Mouse (Mus musculus) CH12.LX (cell line): ENCODE data around the gene Pdcd11. TPM values are rescaled to one million over a fixed set of nuclear protein-coding genes. Genes with fewer than 3 reads are reported as not detected.

Experiments
- DNase-seq: peaks from one replicate; pipeline ENCODE4 v3.0.0-alpha.2; 2013; ENCODE audit errors: extremely low read depth
- H3K27ac ChIP-seq: 2 replicates; pipeline ENCODE4 v1.5.1; 2012; ENCODE audit warnings: low read depth, mild to moderate bottlenecking, control low read depth, moderate library complexity; ENCODE audit not compliant: insufficient read depth
- H3K27me3 ChIP-seq: replicated peaks from 2 replicates; pipeline ENCODE3; 2012; ENCODE audit warnings: inconsistent platforms
- H3K36me3 ChIP-seq, 2 experiments: replicated peaks in 1 of 2; 2 replicates each; pipeline versions ENCODE3 to v1.6.1; 2012; ENCODE audit warnings: inconsistent platforms in 1 of 2, low read length in 1 of 2, mild to moderate bottlenecking in 1 of 2, mixed read lengths in 1 of 2, moderate library complexity in 1 of 2; ENCODE audit not compliant: control insufficient read depth in 1 of 2, insufficient read depth in 1 of 2
- H3K4me1 ChIP-seq, 2 experiments: 2 replicates each; pipeline ENCODE4 v1.6.1; 2012; ENCODE audit warnings: inconsistent platforms in 1 of 2, moderate library complexity in 1 of 2; ENCODE audit not compliant: insufficient read depth in 2 of 2, control insufficient read depth in 1 of 2
- H3K4me2 ChIP-seq: 2 replicates; pipeline ENCODE4 v1.6.1; 2012; ENCODE audit warnings: low read depth, mild to moderate bottlenecking, control low read depth; ENCODE audit not compliant: poor library complexity, insufficient read depth, severe bottlenecking
- H3K4me3 ChIP-seq, 3 experiments: fragments of 150-350 bp in 1 of 3; sonication (generic) in 1 of 3; replicated peaks in 1 of 3; 2 replicates each; pipeline versions ENCODE3 to v1.5.1; 2011 to 2012; ENCODE audit warnings: low read depth in 2 of 3, low read length in 2 of 3, mild to moderate bottlenecking in 2 of 3, moderate library complexity in 2 of 3, control low read depth in 1 of 3, improper control_type of control experiment in 1 of 3, inconsistent platforms in 1 of 3, mixed read lengths in 1 of 3; ENCODE audit not compliant: poor library complexity in 1 of 3
- H3K79me2 ChIP-seq: replicated peaks from 2 replicates; pipeline ENCODE4 v1.6.1; 2012; ENCODE audit warnings: mild to moderate bottlenecking, moderate library complexity; ENCODE audit not compliant: control insufficient read depth, poor library complexity, insufficient read depth, severe bottlenecking; ENCODE audit errors: extremely low read depth
- H3K9ac ChIP-seq: 2 replicates; pipeline ENCODE4 v1.6.1; 2012; ENCODE audit warnings: low read depth, mild to moderate bottlenecking, control low read depth, moderate library complexity; ENCODE audit not compliant: insufficient read depth
- H3K9me3 ChIP-seq: replicated peaks from 2 replicates; pipeline ENCODE3; 2012; ENCODE audit warnings: low read length, inconsistent platforms, mixed read lengths
- BHLHE40 ChIP-seq: IDR thresholded peaks from 2 replicates; pipeline ENCODE4 v1.6.1; 2011; ENCODE audit warnings: mild to moderate bottlenecking, low read depth, low read length, improper control_type of control experiment
- CHD1 ChIP-seq: IDR thresholded peaks from 2 replicates; pipeline ENCODE4 v1.6.1; 2012; ENCODE audit warnings: low read depth, low read length, improper control_type of control experiment, inconsistent platforms
- CHD2 ChIP-seq: IDR thresholded peaks from 2 replicates; pipeline ENCODE4 v1.6.1; 2011; ENCODE audit warnings: low read length, improper control_type of control experiment
- CTCF ChIP-seq, 2 experiments: IDR thresholded peaks in 1 of 2; conservative IDR thresholded peaks in 1 of 2; 2 replicates each; pipeline ENCODE4 v1.5.1; 2011 to 2012; ENCODE audit warnings: low read depth in 2 of 2, low read length in 2 of 2, improper control_type of control experiment in 1 of 2, inconsistent platforms in 1 of 2, mild to moderate bottlenecking in 1 of 2, moderate library complexity in 1 of 2
- E2F4 ChIP-seq: IDR thresholded peaks from 2 replicates; pipeline ENCODE4 v1.6.1; 2011; ENCODE audit warnings: low read depth, low read length, improper control_type of control experiment; ENCODE audit not compliant: insufficient replicate concordance
- EP300 ChIP-seq: IDR thresholded peaks from 2 replicates; pipeline ENCODE4 v1.6.1; 2011; ENCODE audit warnings: low read length, improper control_type of control experiment
- ETS1 ChIP-seq: conservative IDR thresholded peaks from 2 replicates; pipeline ENCODE4 v1.6.1; 2012; ENCODE audit warnings: low read depth, mild to moderate bottlenecking, inconsistent platforms, low read length, improper control_type of control experiment, moderate library complexity
- HCFC1 ChIP-seq: IDR thresholded peaks from 2 replicates; pipeline ENCODE4 v1.6.1; 2012; ENCODE audit warnings: low read depth, mild to moderate bottlenecking, inconsistent platforms, low read length, improper control_type of control experiment
- IRF4 ChIP-seq: IDR thresholded peaks from 2 replicates; pipeline ENCODE4 v1.6.1; 2014; ENCODE audit warnings: low read depth, mild to moderate bottlenecking, inconsistent platforms, low read length, improper control_type of control experiment
- JUN ChIP-seq: IDR thresholded peaks from 2 replicates; pipeline ENCODE4 v1.6.1; 2011; ENCODE audit warnings: low read depth, mild to moderate bottlenecking, low read length, improper control_type of control experiment, moderate library complexity; ENCODE audit not compliant: insufficient read depth
- JUND ChIP-seq: conservative IDR thresholded peaks from 2 replicates; pipeline ENCODE4 v1.6.1; 2011; ENCODE audit warnings: low read depth, low read length, improper control_type of control experiment
- MAFK ChIP-seq: IDR thresholded peaks from 2 replicates; pipeline ENCODE4 v1.6.1; 2011; ENCODE audit warnings: low read length, improper control_type of control experiment; ENCODE audit not compliant: insufficient replicate concordance
- MAX ChIP-seq: IDR thresholded peaks from 2 replicates; pipeline ENCODE4 v1.6.1; 2011; ENCODE audit warnings: low read length, improper control_type of control experiment
- MEF2A ChIP-seq: IDR thresholded peaks from 2 replicates; pipeline ENCODE4 v1.6.1; 2014; ENCODE audit warnings: low read depth, mild to moderate bottlenecking, inconsistent platforms, low read length, improper control_type of control experiment, borderline replicate concordance
- MXI1 ChIP-seq: IDR thresholded peaks from 2 replicates; pipeline ENCODE4 v1.6.1; 2011; ENCODE audit warnings: mild to moderate bottlenecking, low read depth, low read length, improper control_type of control experiment
- NRF1 ChIP-seq: IDR thresholded peaks from 2 replicates; pipeline ENCODE4 v1.6.1; 2014; ENCODE audit warnings: low read depth, mild to moderate bottlenecking, inconsistent platforms, low read length, improper control_type of control experiment, moderate library complexity
- POLR2A ChIP-seq: IDR thresholded peaks from 2 replicates; pipeline ENCODE4 v1.6.1; 2011; ENCODE audit warnings: low read depth, mild to moderate bottlenecking, improper control_type of control experiment, low read length
- POLR2AphosphoS2 ChIP-seq: IDR thresholded peaks from 2 replicates; pipeline ENCODE4 v1.6.1; 2011; ENCODE audit warnings: low read depth, low read length, improper control_type of control experiment
- RAD21 ChIP-seq: IDR thresholded peaks from 2 replicates; pipeline ENCODE4 v1.6.1; 2011; ENCODE audit warnings: low read depth, mild to moderate bottlenecking, low read length, improper control_type of control experiment, moderate library complexity
- RCOR1 ChIP-seq: conservative IDR thresholded peaks from 2 replicates; pipeline ENCODE4 v1.6.1; 2012; ENCODE audit warnings: low read depth, mild to moderate bottlenecking, inconsistent platforms, low read length, improper control_type of control experiment
- SIN3A ChIP-seq: IDR thresholded peaks from 2 replicates; pipeline ENCODE4 v1.6.1; 2012; ENCODE audit warnings: low read length, improper control_type of control experiment, inconsistent platforms
- SMC3 ChIP-seq: IDR thresholded peaks from 2 replicates; pipeline ENCODE4 v1.6.1; 2011; ENCODE audit warnings: low read depth, low read length, improper control_type of control experiment
- TBP ChIP-seq: conservative IDR thresholded peaks from 2 replicates; pipeline ENCODE4 v1.6.1; 2011; ENCODE audit warnings: low read depth, low read length, improper control_type of control experiment
- TCF12 ChIP-seq: IDR thresholded peaks from 2 replicates; pipeline ENCODE4 v1.6.1; 2014; ENCODE audit warnings: low read depth, mild to moderate bottlenecking, inconsistent platforms, low read length, improper control_type of control experiment
- UBTF ChIP-seq: IDR thresholded peaks from 2 replicates; pipeline ENCODE4 v1.6.1; 2012; ENCODE audit warnings: low read depth, mild to moderate bottlenecking, inconsistent platforms, low read length, improper control_type of control experiment, moderate library complexity
- USF1 ChIP-seq: IDR thresholded peaks from 2 replicates; pipeline ENCODE4 v1.6.1; 2014; ENCODE audit warnings: low read depth, mild to moderate bottlenecking, inconsistent platforms, low read length, improper control_type of control experiment
- USF2 ChIP-seq: conservative IDR thresholded peaks from 2 replicates; pipeline ENCODE4 v1.6.1; 2011; ENCODE audit warnings: low read depth, low read length, improper control_type of control experiment
- ZKSCAN1 ChIP-seq: IDR thresholded peaks from 2 replicates; pipeline ENCODE4 v1.6.1; 2012; ENCODE audit warnings: low read depth, inconsistent platforms, low read length, improper control_type of control experiment, borderline replicate concordance
- ZMIZ1 ChIP-seq: IDR thresholded peaks from 2 replicates; pipeline ENCODE4 v1.6.1; 2012; ENCODE audit warnings: low read depth, mild to moderate bottlenecking, inconsistent platforms, low read length, improper control_type of control experiment
- ZNF384 ChIP-seq: IDR thresholded peaks from 2 replicates; pipeline ENCODE4 v1.6.1; 2012; ENCODE audit warnings: low read depth, low read length, improper control_type of control experiment, inconsistent platforms
- dilution Hi-C: fragments of 300-500 bp; cut with MboI; formaldehyde crosslinking; loops from 2 replicates; pipeline ENCODE4 v1.14.3; 2020; ENCODE audit warnings: low sequenced_read_pairs; ENCODE audit not compliant: extremely low pct_unique_long_range_greater_than_20kb, extremely low pct_ligation_motif_present
- in situ Hi-C: fragments of 300-500 bp; cut with MboI; formaldehyde crosslinking; loops from 3 replicates; pipeline ENCODE4 v1.14.3; 2019; ENCODE audit warnings: low sequenced_read_pairs, low pct_ligation_motif_present, low pct_unique_long_range_greater_than_20kb, mixed read lengths
- polyA plus RNA-seq: library from polyadenylated mRNA; unstranded; fragments of >175 nt; gene quantifications from 2 replicates; pipeline ENCODE4 v1.2.1, GENCODE M21; 2012; ENCODE audit warnings: low read depth; ENCODE audit not compliant: insufficient read length
- total RNA-seq, 2 experiments: library from RNA; depleted of rRNA; stranded (reverse); fragments of 300-350 nt in 1 of 2; fragments of >200 nt in 1 of 2; gene quantifications; 2 replicates each; pipeline ENCODE4 v1.2.3; 2012 to 2014

Gene Pdcd11
- total and polyA plus RNA-seq, 3 experiments = 26.6 to 78.0 (median 49.7) TPM

GRCm38 (mm10) chr19:47130551-47131125 is 40.1 kb downstream of the Pdcd11 start:
- no peak overlapping the region for H3K9ac ChIP-seq
- no peak overlapping the region for H3K4me3 ChIP-seq
- H3K36me3 ChIP-seq = peaks cover 69 to 92% of the 10 kb centered on the region in 2 experiments
- no peak overlapping the region for H3K4me2 ChIP-seq
- TF ChIP-seq POLR2A = peak; percentile 28; the same call in 1 of the 2 replicates
- no peak for TF ChIP-seq ZMIZ1
- no peak for TF ChIP-seq UBTF
- TF ChIP-seq EP300 = no peak
- TF ChIP-seq TBP = no peak
- H3K79me2 ChIP-seq = no peaks in the 10 kb centered on the region
- no peaks in the 10 kb centered on the region for H3K27me3 ChIP-seq
- peak; percentile 39 for DNase-seq
- in situ Hi-C loops = loop anchor here (5.0 kb wide), 1 partner anchor 37 kb away; no protein-coding TSS in a partner anchor
- H3K27ac ChIP-seq = no peak overlapping the region
- dilution Hi-C loops = no loop called here
- H3K9me3 ChIP-seq = no peaks in the 10 kb centered on the region
- peaks cover 17 to 57% of the 10 kb centered on the region in 2 experiments for H3K4me1 ChIP-seq

- in situ Hi-C loops = loop anchor here (5.0 kb wide), 1 partner anchor 34 kb away; no protein-coding TSS in a partner anchor
- H3K79me2 ChIP-seq = no peaks in the 10 kb centered on the region
- dilution Hi-C loops = no loop called here
- H3K27me3 ChIP-seq = no peaks in the 10 kb centered on the region
- no peak overlapping the region for H3K9ac ChIP-seq
- peaks cover 46 to 71% of the 10 kb centered on the region in 2 experiments for H3K36me3 ChIP-seq
- peak; percentile 87 for DNase-seq
- peak overlapping the region in 1 of 3 experiments; percentile 8 for H3K4me3 ChIP-seq
- peak overlapping the region; percentile 41 for H3K4me2 ChIP-seq
- H3K9me3 ChIP-seq = no peaks in the 10 kb centered on the region
- H3K4me1 ChIP-seq = peaks cover 27 to 73% of the 10 kb centered on the region in 2 experiments
- peak overlapping the region; percentile 93 for H3K27ac ChIP-seq
- TF ChIP-seq ZKSCAN1 = no peak
- TF ChIP-seq CHD1 = no peak
- peak; percentile 70; the same call in 1 of the 2 replicates for TF ChIP-seq MXI1
- 0 out of 2 replicates have a peak, but pooled peaks have one; percentile 47 for TF ChIP-seq RCOR1
- 0 out of 2 replicates have a peak, but pooled peaks have one; percentile 17 for TF ChIP-seq SMC3
- TF ChIP-seq USF2 = no peak; the same call in 1 of the 2 replicates
- no peak for TF ChIP-seq HCFC1
- peak; percentile 80 for TF ChIP-seq SIN3A
- peak; percentile 79 for TF ChIP-seq MAFK
- TF ChIP-seq CHD2 = no peak; the same call in 1 of the 2 replicates
- TF ChIP-seq CTCF (conservative IDR thresholded peaks at IDR 0.05 in 1 of 2, IDR thresholded peaks at IDR 0.05 in 1 of 2; ENCODE audit: low read depth in 2 of 2, low read length in 2 of 2) = no peak
- TF ChIP-seq IRF4 = peak; percentile 92
- TF ChIP-seq NRF1 = no peak
- peak; percentile 98 for TF ChIP-seq MEF2A
- 0 out of 2 replicates have a peak, but pooled peaks have one; percentile 40 for TF ChIP-seq UBTF
- peak; percentile 7; the same call in 1 of the 2 replicates for TF ChIP-seq JUN
- TF ChIP-seq MAX = peak; percentile 81
- no peak; the same call in 1 of the 2 replicates for TF ChIP-seq POLR2AphosphoS2
- peak; percentile 60; the same call in 1 of the 2 replicates for TF ChIP-seq TBP
- TF ChIP-seq ETS1 = peak; percentile 82
- TF ChIP-seq ZMIZ1 = no peak; the same call in 1 of the 2 replicates
- peak; percentile 87 for TF ChIP-seq BHLHE40
- TF ChIP-seq E2F4 = no peak
- TF ChIP-seq EP300 = peak; percentile 96
- no peak; the same call in 1 of the 2 replicates for TF ChIP-seq RAD21
- peak; percentile 81 for TF ChIP-seq TCF12
- TF ChIP-seq ZNF384 = peak; percentile 53
- TF ChIP-seq POLR2A = peak; percentile 39; the same call in 1 of the 2 replicates
- no peak for TF ChIP-seq JUND
- no peak for TF ChIP-seq USF1
These were observed 42.6 kb downstream of the Pdcd11 start for GRCm38 (mm10) chr19:47133161-47133560.
